Mouse (Mus musculus) forebrain, postnatal 0 days (tissue): ENCODE data around the gene Ier5. TPM values are rescaled to one million over a fixed set of nuclear protein-coding genes. Genes with fewer than 3 reads are reported as not detected.

Experiments used
- ATAC-seq: fragments of 200-750 bp; cut with Nextera tagmentation; 2 replicates; pipeline ENCODE4 v1.8.0; 2017; ENCODE audit warnings: mild to moderate bottlenecking, moderate library complexity
- DNase-seq: peaks from one replicate; pipeline ENCODE4 v3.0.0-alpha.2; 2015
- H3K27ac ChIP-seq: fragments of 300-500 bp; sonication (generic); 2 replicates; pipeline ENCODE4 v1.5.1; 2014; ENCODE audit warnings: low read depth, mild to moderate bottlenecking, antibody characterized with exemption, low read length, moderate library complexity, mixed read lengths
- H3K27me3 ChIP-seq: fragments of 300-500 bp; sonication (generic); 2 replicates; pipeline ENCODE4 v1.6.1; 2014; ENCODE audit warnings: mild to moderate bottlenecking, low read length, mixed read lengths; ENCODE audit not compliant: insufficient read depth
- H3K36me3 ChIP-seq: fragments of 300-500 bp; sonication (generic); 2 replicates; pipeline ENCODE4 v1.6.1; 2014; ENCODE audit warnings: mild to moderate bottlenecking, moderate library complexity; ENCODE audit not compliant: insufficient read depth
- H3K4me1 ChIP-seq: fragments of 300-500 bp; sonication (generic); 2 replicates; pipeline ENCODE4 v1.6.1; 2014; ENCODE audit warnings: antibody characterized with exemption; ENCODE audit not compliant: insufficient read depth
- H3K4me2 ChIP-seq: fragments of 300-500 bp; sonication (generic); 2 replicates; pipeline ENCODE4 v1.6.1; 2014; ENCODE audit warnings: low read depth, mild to moderate bottlenecking, moderate library complexity
- H3K4me3 ChIP-seq: fragments of 300-500 bp; sonication (generic); 2 replicates; pipeline ENCODE4 v1.5.1; 2014; ENCODE audit warnings: low read depth, low read length, mixed read lengths
- H3K9ac ChIP-seq: fragments of 300-500 bp; sonication (generic); 2 replicates; pipeline ENCODE4 v1.6.1; 2014; ENCODE audit warnings: mild to moderate bottlenecking
- H3K9me3 ChIP-seq: fragments of 300-500 bp; sonication (generic); 2 replicates; pipeline ENCODE4 v1.6.1; 2016; ENCODE audit warnings: low read length
- CTCF ChIP-seq: sonication (generic); IDR thresholded peaks from 2 replicates; pipeline ENCODE4 v1.5.1; 2016; ENCODE audit warnings: antibody characterized with exemption, control low read depth, low read depth
- WGBS: fragments of 180-500 bp; shearing (Covaris S2); extraction: QIAGEN DNeasy Blood & Tissue Kit; methylation state at CpG from one replicate; pipeline ENCODE4 v1.1.7; 2014; 5-methylcytosine and 5-hydroxymethylcytosine counted together
- polyA plus RNA-seq: library from polyadenylated mRNA; unstranded; fragments of >200 nt; fragmentation: Nextera tagmentation; extraction: Ambion mirVana; gene quantifications from 2 replicates; pipeline ENCODE4 v1.2.1, GENCODE M21; 2015
- total RNA-seq: library from RNA; depleted of rRNA; stranded (reverse); fragments of >200 nt; gene quantifications from 2 replicates; pipeline ENCODE4 v1.2.3, GENCODE M21; 2014; rRNA removed

Ier5 gene
- total and polyA plus RNA-seq, 2 experiments from 2014 or later = 9.4 to 46.0 TPM

- peak; percentile 85 for ATAC-seq
- H3K4me3 ChIP-seq = no peak overlapping the region
These were observed 50.5 kb downstream of the Ier5 start for GRCm38 (mm10) chr1:155048947-155049346.

More at GRCm38 (mm10) chr1:155048947-155049346, 50.5 kb downstream of the Ier5 start:
- Histone ChIP-seq H3K27me3 (no peaks in the 10 kb centered on the region), H3K9me3 (no peaks in the 10 kb centered on the region), H3K36me3 (no peaks in the 10 kb centered on the region), H3K27ac (0 out of 2 replicates have a peak overlapping the region, but pooled peaks have one; percentile 40), H3K4me2 (no peak overlapping the region), H3K4me1 (peaks cover 15% of the 10 kb centered on the region; the same call in 1 of the 2 replicates), H3K9ac (no peak overlapping the region)
- TF ChIP-seq CTCF = peak; percentile 97
- peak; percentile 90 for DNase-seq
- WGBS = 8% methylated on average over 5 of the region's 5 CpGs

Other genes with a start within 250 kb of the Ier5 start
- gene Cacna1e, start 215.1 kb downstream of the Ier5 start, total RNA-seq = 52.2 and 74.0 TPM in 2 replicates
- gene Cacna1e, start 215.1 kb downstream of the Ier5 start, polyA plus RNA-seq = 3.5 and 7.2 TPM in 2 replicates
- 2.8 and 5.1 TPM in 2 replicates for gene Mr1, start 47.2 kb upstream of the Ier5 start, total RNA-seq
- 2.0 and 2.6 TPM in 2 replicates for gene Mr1, start 47.2 kb upstream of the Ier5 start, polyA plus RNA-seq
- 120 and 122 TPM in 2 replicates for gene Stx6, start 59.1 kb upstream of the Ier5 start, total RNA-seq
- gene Stx6, start 59.1 kb upstream of the Ier5 start, polyA plus RNA-seq = 89.2 and 97.5 TPM in 2 replicates
- 7.4 and 9.9 TPM in 2 replicates for gene BC034090, start 144.8 kb upstream of the Ier5 start, total RNA-seq
- 1.4 and 2.5 TPM in 2 replicates for gene BC034090, start 144.8 kb upstream of the Ier5 start, polyA plus RNA-seq